Mouse (Mus musculus) thymus, adult 2 months (tissue): ENCODE results near the gene Armc7.

Experiments
- CTCF ChIP-seq: fragments of 200-500 bp; IDR thresholded peaks from 2 replicates; pipeline ENCODE4 v1.5.1; 2012; ENCODE audit warnings: mild to moderate bottlenecking, control low read depth, low read length, moderate library complexity, borderline replicate concordance; ENCODE audit not compliant: control insufficient read depth, poor library complexity, insufficient read depth; ENCODE audit errors: extremely low read depth
- POLR2A ChIP-seq: fragments of 200-500 bp; IDR thresholded peaks from 2 replicates; pipeline ENCODE4 v1.6.1; 2012; ENCODE audit warnings: mild to moderate bottlenecking, low read length, control low read depth, moderate library complexity; ENCODE audit not compliant: control insufficient read depth, poor library complexity, insufficient read depth; ENCODE audit errors: extremely low read depth

DNA sequence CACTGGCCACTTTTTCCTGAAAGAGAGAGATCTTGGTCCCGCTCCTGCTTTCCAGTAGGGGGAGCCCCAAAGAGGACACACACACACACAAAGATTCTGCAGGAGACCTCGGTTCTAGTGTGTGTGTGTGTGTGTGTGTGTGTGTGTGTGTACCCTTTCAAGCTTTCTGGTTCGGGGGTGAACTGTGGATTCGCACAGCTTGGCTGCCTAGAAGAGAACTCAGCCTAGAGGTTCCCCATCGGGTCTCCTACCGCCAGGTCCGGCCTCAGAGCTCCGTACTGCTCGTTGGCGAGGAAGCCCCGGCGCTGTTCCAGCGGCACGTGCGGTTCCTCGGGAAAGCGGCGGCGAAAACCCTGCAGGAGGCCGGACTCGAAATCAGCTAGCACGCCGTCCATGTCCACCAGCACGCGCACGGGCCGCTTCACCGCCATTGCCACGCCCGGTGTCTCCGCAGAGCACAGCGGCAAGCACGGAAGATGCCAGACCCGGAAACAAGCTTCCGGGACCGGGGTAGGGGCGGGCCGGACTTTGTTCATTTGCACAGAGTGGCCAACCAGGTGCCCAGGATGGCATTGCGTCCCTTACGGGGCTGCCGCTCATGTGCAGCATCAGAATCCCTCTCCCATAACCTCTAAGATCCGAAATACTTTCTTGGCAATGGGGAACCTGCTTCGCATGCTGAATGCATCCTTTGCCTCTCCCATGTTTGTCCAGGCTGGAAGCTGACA lies 16.1 kb downstream of the Armc7 start, which contains the start of gene Nt5c:
- peak; percentile 82 for TF ChIP-seq POLR2A
- TF ChIP-seq CTCF: no peak; the same call in 1 of the 2 replicates
